Mouse (Mus musculus) testis, adult 2 months (tissue): ENCODE results near the gene Heatr6. TPM values are rescaled to one million over a fixed set of nuclear protein-coding genes. Genes with fewer than 3 reads are reported as not detected.

Experiments
- H3K27ac ChIP-seq: fragments of 200-500 bp; 2 replicates; pipeline ENCODE4 v1.5.1; 2012; ENCODE audit warnings: low read depth, low read length; ENCODE audit not compliant: control insufficient read depth, insufficient read depth
- H3K27me3 ChIP-seq: fragments of 200-500 bp; 2 replicates; pipeline ENCODE4 v1.6.1; 2012; ENCODE audit warnings: mild to moderate bottlenecking, low read length, moderate library complexity; ENCODE audit not compliant: control insufficient read depth, insufficient read depth
- H3K36me3 ChIP-seq: fragments of 200-500 bp; 2 replicates; pipeline ENCODE4 v1.6.1; 2012; ENCODE audit warnings: mild to moderate bottlenecking, low read length; ENCODE audit not compliant: control insufficient read depth, insufficient read depth
- H3K4me1 ChIP-seq: fragments of 200-500 bp; 2 replicates; pipeline ENCODE4 v1.6.1; 2012; ENCODE audit warnings: low read length; ENCODE audit not compliant: control insufficient read depth, insufficient read depth
- H3K4me3 ChIP-seq: fragments of 200-500 bp; 2 replicates; pipeline ENCODE4 v1.5.1; 2012; ENCODE audit warnings: low read depth, mild to moderate bottlenecking, low read length, moderate library complexity, mixed read lengths; ENCODE audit not compliant: control insufficient read depth
- CTCF ChIP-seq: fragments of 200-500 bp; IDR thresholded peaks from 2 replicates; pipeline ENCODE4 v1.5.1; 2012; ENCODE audit warnings: low read depth, mild to moderate bottlenecking, inconsistent platforms, low read length, moderate library complexity; ENCODE audit not compliant: control insufficient read depth, insufficient read depth, insufficient replicate concordance
- POLR2A ChIP-seq: fragments of 200-500 bp; IDR thresholded peaks from 2 replicates; pipeline ENCODE4 v1.6.1; 2012; ENCODE audit warnings: low read depth, mild to moderate bottlenecking, inconsistent platforms, low read length, moderate library complexity; ENCODE audit not compliant: control insufficient read depth
- polyA plus RNA-seq: library from polyadenylated mRNA; depleted of rRNA; stranded (reverse); fragments of >200 nt; gene quantifications from 2 replicates; pipeline ENCODE4 v1.2.3, GENCODE M21; 2012

Gene Heatr6
- polyA plus RNA-seq, 1 experiment, result 6.1 TPM

GRCm38 (mm10) chr11:83720766-83721165, 32.7 kb upstream of the Heatr6 start:
- no peaks in the 10 kb centered on the region for H3K4me1 ChIP-seq
- H3K4me3 ChIP-seq, result no peak overlapping the region
- TF ChIP-seq CTCF (no peak), POLR2A (no peak)
- no peaks in the 10 kb centered on the region for H3K36me3 ChIP-seq
- no peaks in the 10 kb centered on the region for H3K27me3 ChIP-seq
- H3K27ac ChIP-seq, result no peak overlapping the region

- H3K4me1 ChIP-seq, result no peaks in the 10 kb centered on the region
- no peak overlapping the region for H3K27ac ChIP-seq
- TF ChIP-seq POLR2A, result no peak
- no peak for TF ChIP-seq CTCF
- no peaks in the 10 kb centered on the region for H3K36me3 ChIP-seq
- no peak overlapping the region for H3K4me3 ChIP-seq
- no peaks in the 10 kb centered on the region for H3K27me3 ChIP-seq
These were observed 24.6 kb upstream of the Heatr6 start for GRCm38 (mm10) chr11:83728757-83729432.

- TF ChIP-seq POLR2A (no peak), CTCF (no peak)
- H3K27me3 ChIP-seq, result no peaks in the 10 kb centered on the region
- no peak overlapping the region for H3K4me3 ChIP-seq
- H3K4me1 ChIP-seq, result no peaks in the 10 kb centered on the region
- H3K27ac ChIP-seq, result no peak overlapping the region
- no peaks in the 10 kb centered on the region for H3K36me3 ChIP-seq
These were observed 22.4 kb upstream of the Heatr6 start for GRCm38 (mm10) chr11:83731116-83731515.

GRCm38 (mm10) chr11:83733071-83733640, 20.3 kb upstream of the Heatr6 start:
- H3K4me1 ChIP-seq, result no peaks in the 10 kb centered on the region
- no peak overlapping the region for H3K27ac ChIP-seq
- H3K4me3 ChIP-seq, result no peak overlapping the region
- H3K36me3 ChIP-seq, result no peaks in the 10 kb centered on the region
- TF ChIP-seq CTCF, result no peak
- no peak for TF ChIP-seq POLR2A
- H3K27me3 ChIP-seq, result no peaks in the 10 kb centered on the region

DNA sequence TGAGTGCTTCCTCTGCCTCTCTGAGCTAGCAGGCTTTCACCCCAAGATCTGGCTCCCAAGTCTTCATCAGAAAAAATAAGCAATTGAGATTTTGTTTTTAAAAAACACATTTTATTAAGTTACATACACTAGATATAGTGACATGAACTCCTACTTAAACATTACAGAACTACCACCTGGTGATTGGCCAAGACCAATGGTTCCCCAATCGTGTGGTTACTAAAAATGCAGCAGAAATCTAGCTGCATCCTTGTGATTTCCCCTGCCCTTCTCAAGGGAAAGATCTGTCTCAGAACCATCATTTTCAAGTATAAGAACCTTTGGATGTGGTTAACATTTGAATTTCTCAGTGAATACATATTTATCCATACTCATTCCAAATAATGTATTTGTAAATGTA, 19.3 kb upstream of the Heatr6 start:
- H3K27me3 ChIP-seq, result no peaks in the 10 kb centered on the region
- no peaks in the 10 kb centered on the region for H3K36me3 ChIP-seq
- H3K4me1 ChIP-seq, result no peaks in the 10 kb centered on the region
- TF ChIP-seq POLR2A, result no peak
- no peak for TF ChIP-seq CTCF
- H3K27ac ChIP-seq, result no peak overlapping the region
- H3K4me3 ChIP-seq, result no peak overlapping the region

- no peaks in the 10 kb centered on the region for H3K4me1 ChIP-seq
- H3K27me3 ChIP-seq, result no peaks in the 10 kb centered on the region
- H3K36me3 ChIP-seq, result no peaks in the 10 kb centered on the region
- no peak overlapping the region for H3K27ac ChIP-seq
- H3K4me3 ChIP-seq, result no peak overlapping the region
- no peak for TF ChIP-seq CTCF
- TF ChIP-seq POLR2A, result no peak
These were observed 17.6 kb upstream of the Heatr6 start for GRCm38 (mm10) chr11:83735881-83736280.

DNA sequence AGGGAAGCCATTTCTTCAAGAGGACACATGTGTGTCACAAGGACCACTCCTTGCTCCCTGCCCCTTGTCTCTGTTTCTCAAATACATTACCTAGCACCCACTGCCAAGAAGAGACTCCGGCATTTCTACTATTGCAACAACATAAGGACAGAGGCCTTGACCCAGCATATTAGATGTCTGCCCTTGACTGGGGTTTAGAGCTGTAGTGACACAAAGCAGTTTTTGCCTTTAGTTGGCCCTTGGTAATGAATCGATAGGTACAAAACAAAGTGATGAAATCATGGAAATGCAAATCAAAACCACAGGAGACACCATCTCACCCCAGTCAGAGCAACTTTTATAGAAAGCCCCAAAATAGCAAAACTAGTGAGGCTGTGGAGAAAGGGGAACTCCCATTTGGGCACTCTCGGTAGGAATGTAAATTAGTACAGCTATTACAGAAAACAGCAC, 16.4 kb upstream of the Heatr6 start:
- Histone ChIP-seq H3K4me1 (no peaks in the 10 kb centered on the region), H3K27me3 (no peaks in the 10 kb centered on the region), H3K36me3 (no peaks in the 10 kb centered on the region), H3K27ac (no peak overlapping the region), H3K4me3 (no peak overlapping the region)
- no peak for TF ChIP-seq POLR2A
- no peak for TF ChIP-seq CTCF

DNA sequence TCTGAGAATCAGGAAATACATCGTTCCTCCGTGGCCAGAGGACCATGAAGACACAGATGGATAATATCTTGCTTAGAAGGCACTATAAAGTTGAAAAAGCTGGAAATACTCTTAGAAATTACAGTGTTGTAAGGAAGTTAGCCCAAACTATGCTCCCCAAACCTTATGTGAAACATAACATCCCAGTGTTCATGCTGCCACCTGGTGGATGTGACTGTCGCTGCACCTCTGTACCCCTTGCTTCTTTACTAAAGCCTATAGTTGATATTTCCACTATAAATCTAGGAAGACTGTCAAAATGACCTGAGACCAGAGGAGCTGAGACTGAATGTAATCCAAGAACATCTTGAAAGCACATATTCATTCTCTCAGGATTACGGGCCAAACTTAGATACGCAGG, 14.3 kb upstream of the Heatr6 start:
- no peak overlapping the region for H3K4me3 ChIP-seq
- H3K27ac ChIP-seq, result no peak overlapping the region
- H3K36me3 ChIP-seq, result no peaks in the 10 kb centered on the region
- TF ChIP-seq POLR2A (no peak), CTCF (peak; percentile 3; the same call in 1 of the 2 replicates)
- H3K27me3 ChIP-seq, result no peaks in the 10 kb centered on the region
- no peaks in the 10 kb centered on the region for H3K4me1 ChIP-seq
